Mouse (Mus musculus): ENCODE results near the gene Plp2. TPM values are rescaled to one million over a fixed set of nuclear protein-coding genes. Genes with fewer than 3 reads are reported as not detected.

Gene Plp2
- polyA plus RNA-seq, 1 experiment from 2014 or later, result 40.9 TPM

DNA sequence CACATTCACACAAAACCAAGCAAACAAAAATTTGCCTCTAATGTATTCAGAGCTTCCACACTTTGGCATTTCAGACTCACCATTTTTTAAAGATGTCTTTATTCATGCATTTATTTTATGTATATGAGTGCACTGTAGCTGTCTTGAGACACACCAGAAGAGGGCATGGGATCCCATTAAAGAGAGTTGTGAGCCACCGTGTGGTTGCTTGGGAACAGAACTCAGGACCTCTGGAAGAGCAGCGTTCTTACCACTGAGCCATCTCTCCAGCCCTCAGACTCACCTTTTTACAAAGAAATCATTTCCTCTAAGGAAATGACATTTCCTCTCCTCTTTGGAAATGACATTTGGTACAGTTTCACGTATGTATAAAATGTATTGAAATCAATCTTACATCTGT lies 7.8 kb upstream of the Plp2 start:
- Histone ChIP-seq H3K4me1 (replicated peaks) (0 out of 2 replicates have a peak, but pooled peaks cover 4% of the 10 kb centered on the region), H3K36me3 (no peaks in the 10 kb centered on the region), H3K4me3 (no peak overlapping the region), H3K27ac (no peak overlapping the region), H3K27me3 (ENCODE audit: insufficient read depth, poor library complexity, severe bottlenecking) (peaks cover 4% of the 10 kb centered on the region; the same call in 1 of the 2 replicates), H3K9me3 (no peaks in the 10 kb centered on the region)
- WGBS, result 44% methylated on average over 3 of the region's 3 CpGs
- no peak for DNase-seq (ENCODE audit: low spot score)

DNA sequence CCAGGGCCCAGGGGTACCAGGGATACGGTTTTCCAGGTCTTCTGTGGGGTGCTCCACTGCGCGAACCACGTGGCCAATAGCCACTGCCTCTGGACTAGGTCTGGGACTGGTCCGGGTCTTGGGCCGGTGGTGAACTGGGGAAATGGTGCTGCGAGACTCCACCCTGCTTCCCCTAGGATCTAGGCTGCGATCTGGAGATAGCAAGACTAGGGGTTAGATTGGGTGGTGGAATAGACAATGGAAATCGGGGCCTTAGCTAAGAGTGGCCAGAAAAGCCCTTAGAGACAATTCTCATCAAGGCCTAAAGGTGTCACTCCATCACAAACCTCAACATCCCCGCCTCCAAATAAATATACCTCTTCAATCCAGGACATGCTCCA lies 3.8 kb upstream of the Plp2 start:
- peak; percentile 6 for DNase-seq (ENCODE audit: low spot score)
- Histone ChIP-seq H3K9me3 (0 out of 2 replicates have a peak, but pooled peaks cover 4% of the 10 kb centered on the region), H3K36me3 (no peaks in the 10 kb centered on the region), H3K4me1 (replicated peaks) (0 out of 2 replicates have a peak, but pooled peaks cover 11% of the 10 kb centered on the region), H3K27ac (0 out of 2 replicates have a peak overlapping the region, but pooled peaks have one; percentile 40), H3K4me3 (peak overlapping the region; percentile 34), H3K27me3 (ENCODE audit: insufficient read depth, poor library complexity, severe bottlenecking) (peaks cover 14% of the 10 kb centered on the region)
- 34% methylated on average over 10 of the region's 10 CpGs for WGBS

DNA sequence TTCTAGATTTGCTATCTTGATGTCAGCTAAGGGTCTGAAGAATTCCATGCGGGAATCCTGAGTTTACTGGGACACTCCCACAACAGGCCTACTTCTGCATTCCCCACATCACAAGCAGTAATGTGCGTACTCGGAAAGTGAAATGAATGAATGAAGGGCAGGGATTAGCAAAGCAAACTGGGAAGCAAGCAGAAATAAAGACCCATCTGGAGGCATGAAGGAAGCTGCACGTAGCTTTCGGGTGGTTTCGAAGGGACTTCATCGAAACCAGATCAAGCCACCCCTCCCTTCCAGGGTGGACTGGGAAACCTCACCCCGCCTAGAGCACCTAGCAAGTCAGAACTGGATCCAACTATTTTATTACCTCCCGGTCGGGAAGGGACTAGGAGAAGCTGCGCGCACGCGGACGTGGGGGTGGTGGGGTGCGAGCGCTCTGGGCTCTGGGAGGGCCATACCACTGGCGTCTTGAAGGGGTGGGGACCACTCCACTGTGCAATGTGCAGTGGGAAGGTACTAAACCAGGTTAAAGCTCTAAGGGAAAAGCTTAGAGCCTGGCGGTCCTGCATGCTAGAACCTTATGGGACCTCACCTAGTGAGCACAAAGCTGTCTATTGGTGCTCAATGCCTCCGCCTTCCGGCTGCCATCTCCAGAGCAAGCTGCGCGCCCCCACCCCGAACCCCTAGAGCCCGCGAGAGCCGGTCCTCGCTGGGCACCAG lies 3.3 kb upstream of the Plp2 start:
- H3K36me3 ChIP-seq, result no peaks in the 10 kb centered on the region
- H3K27me3 ChIP-seq (ENCODE audit: insufficient read depth, poor library complexity, severe bottlenecking), result peaks cover 14% of the 10 kb centered on the region
- H3K4me1 ChIP-seq (replicated peaks), result 0 out of 2 replicates have a peak, but pooled peaks cover 11% of the 10 kb centered on the region
- H3K27ac ChIP-seq, result 0 out of 2 replicates have a peak overlapping the region, but pooled peaks have one; percentile 40
- 39% methylated on average over 28 of the region's 28 CpGs for WGBS
- H3K9me3 ChIP-seq, result 0 out of 2 replicates have a peak, but pooled peaks cover 4% of the 10 kb centered on the region
- peak overlapping the region; percentile 34 for H3K4me3 ChIP-seq
- no peak for DNase-seq (ENCODE audit: low spot score)

DNA sequence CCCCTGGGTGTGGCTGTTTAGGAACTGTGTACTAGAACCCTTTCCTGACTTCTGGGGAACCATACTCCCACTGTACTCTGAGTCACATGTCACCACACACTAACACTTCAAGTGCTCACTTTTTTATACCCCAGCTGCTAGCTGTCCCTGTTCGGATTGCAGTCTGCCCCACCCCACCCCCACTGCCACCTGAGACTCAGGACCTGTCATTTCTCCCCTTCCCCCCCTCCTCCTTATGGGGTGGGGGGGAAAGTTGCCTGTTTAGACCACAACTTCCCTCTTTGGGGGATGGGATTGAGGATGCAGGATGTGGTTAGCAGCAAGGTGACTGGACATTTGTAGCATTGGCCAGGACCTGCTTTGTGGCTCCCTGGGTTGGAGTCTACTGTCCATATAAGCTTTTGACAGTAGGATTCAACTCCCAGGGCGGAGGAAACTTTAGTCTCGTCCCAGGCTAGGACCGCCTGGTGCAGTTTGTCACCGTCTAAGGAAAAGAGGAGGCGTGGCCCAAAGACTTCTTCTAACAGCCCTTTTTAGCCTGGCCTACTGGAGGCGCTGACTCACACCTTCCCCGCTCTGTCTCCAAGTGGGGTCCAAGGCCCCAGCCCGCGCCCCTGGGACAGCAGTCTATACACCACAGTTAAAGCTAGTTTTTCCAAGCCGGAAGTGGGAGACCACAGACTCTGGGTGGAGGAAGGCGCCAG lies 2.5 kb upstream of the Plp2 start:
- Histone ChIP-seq H3K36me3 (peaks cover 3% of the 10 kb centered on the region; the same call in 1 of the 2 replicates), H3K4me1 (replicated peaks) (0 out of 2 replicates have a peak, but pooled peaks cover 11% of the 10 kb centered on the region), H3K4me3 (peak overlapping the region; percentile 34; the same call in 1 of the 2 replicates), H3K27ac (no peak overlapping the region), H3K9me3 (0 out of 2 replicates have a peak, but pooled peaks cover 4% of the 10 kb centered on the region), H3K27me3 (ENCODE audit: insufficient read depth, poor library complexity, severe bottlenecking) (peaks cover 14% of the 10 kb centered on the region)
- no peak for DNase-seq (ENCODE audit: low spot score)
- whole genome bisulfite sequencing, result 38% methylated on average over 12 of the region's 12 CpGs

DNA sequence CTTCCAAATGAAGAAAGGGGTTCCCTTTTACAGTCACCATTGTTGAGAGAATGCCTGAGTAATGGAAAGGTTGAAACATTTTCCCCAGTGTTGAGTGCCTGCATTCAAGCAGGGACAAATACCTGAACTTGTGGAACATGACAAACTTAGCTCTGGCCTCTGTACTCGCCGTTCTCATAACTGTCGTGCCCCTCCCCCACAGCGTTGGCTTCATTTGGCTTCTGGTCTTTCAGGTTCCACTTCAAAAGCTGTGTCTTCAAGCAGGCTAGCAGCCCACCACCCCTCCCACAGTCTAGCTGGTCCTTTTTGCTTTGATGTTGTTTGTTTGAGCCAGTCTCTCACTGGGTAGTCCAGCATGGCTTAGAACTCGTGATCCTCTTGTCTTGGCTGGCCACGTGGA lies 1.5 kb upstream of the Plp2 start:
- H3K4me3 ChIP-seq, result no peak overlapping the region
- H3K4me1 ChIP-seq (replicated peaks), result 0 out of 2 replicates have a peak, but pooled peaks cover 11% of the 10 kb centered on the region
- H3K36me3 ChIP-seq, result peaks cover 5% of the 10 kb centered on the region; the same call in 1 of the 2 replicates
- H3K9me3 ChIP-seq, result 0 out of 2 replicates have a peak, but pooled peaks cover 4% of the 10 kb centered on the region
- WGBS, result 55% methylated on average over 6 of the region's 6 CpGs
- DNase-seq (ENCODE audit: low spot score), result no peak
- peaks cover 14% of the 10 kb centered on the region for H3K27me3 ChIP-seq (ENCODE audit: insufficient read depth, poor library complexity, severe bottlenecking)
- no peak overlapping the region for H3K27ac ChIP-seq

DNA sequence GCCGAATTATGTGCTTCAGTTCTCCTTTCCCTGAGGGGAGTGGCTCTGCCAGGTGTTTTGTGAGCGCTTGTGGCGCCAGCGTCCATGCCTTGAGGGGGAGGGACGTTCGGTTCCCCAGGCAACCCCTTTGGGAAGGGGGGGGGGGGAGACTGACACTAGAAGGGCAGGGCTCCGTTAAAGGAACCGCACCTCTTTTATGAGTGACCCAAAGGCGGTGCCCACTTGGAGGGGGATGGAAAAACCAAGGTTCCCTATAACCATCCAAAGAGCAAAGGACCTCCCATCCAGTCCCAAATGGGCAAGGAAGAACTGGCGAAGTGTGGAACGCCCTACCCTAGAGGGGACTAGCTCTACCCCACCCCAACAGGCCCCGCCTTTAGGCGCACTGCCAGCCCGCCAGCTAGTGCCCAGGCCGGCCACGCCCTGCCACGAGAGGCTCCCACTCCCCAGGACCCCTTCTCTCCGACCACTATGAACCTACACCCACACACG lies 754 bp downstream of the Plp2 start:
- 0 out of 2 replicates have a peak, but pooled peaks cover 4% of the 10 kb centered on the region for H3K9me3 ChIP-seq
- peaks cover 14% of the 10 kb centered on the region for H3K27me3 ChIP-seq (ENCODE audit: insufficient read depth, poor library complexity, severe bottlenecking)
- peak; percentile 57 for DNase-seq (ENCODE audit: low spot score)
- peak overlapping the region; percentile 82 for H3K27ac ChIP-seq
- 15% methylated on average over 19 of the region's 19 CpGs for WGBS
- peaks cover 12% of the 10 kb centered on the region for H3K36me3 ChIP-seq
- H3K4me1 ChIP-seq (replicated peaks), result 0 out of 2 replicates have a peak, but pooled peaks cover 11% of the 10 kb centered on the region
- H3K4me3 ChIP-seq, result peak overlapping the region; percentile 53

DNA sequence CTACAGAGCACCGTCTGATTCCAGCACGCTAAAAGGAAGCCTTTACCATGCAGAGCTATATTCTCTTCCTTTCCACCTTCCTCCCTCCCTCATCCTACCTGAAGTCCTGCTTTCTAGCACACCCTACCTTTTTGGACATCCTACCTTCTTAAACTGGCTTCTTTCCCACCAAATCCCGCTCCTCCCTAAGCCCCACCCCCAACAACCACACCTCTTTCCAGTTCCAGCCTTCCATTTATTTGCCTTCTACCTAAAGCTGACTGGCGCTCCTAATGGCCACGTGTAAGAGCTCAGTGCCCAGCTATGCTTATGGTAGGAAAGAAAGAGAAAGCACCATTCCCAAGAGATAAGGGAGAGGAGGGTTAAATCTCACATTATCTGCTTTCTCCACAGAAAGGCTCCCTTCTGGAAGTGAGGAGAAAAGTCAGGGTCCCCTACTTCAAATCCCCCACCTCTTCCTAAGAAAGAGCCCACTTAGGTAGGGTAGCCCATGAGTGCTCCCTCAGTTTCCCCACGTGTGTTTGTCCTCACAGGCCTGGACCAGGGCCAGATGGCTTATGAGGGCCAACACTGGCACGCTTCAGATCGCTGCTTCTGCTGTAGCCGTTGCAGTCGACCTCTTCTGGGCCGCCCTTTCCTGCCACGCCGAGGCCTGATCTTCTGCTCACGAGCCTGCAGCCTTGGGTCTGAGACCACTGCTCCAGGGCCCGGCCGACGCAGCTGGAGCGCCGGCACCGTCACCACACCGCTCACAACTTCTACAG lies 5.3 kb downstream of the Plp2 start:
- Histone ChIP-seq H3K36me3 (peaks cover 12% of the 10 kb centered on the region), H3K9me3 (0 out of 2 replicates have a peak, but pooled peaks cover 3% of the 10 kb centered on the region), H3K27me3 (ENCODE audit: insufficient read depth, poor library complexity, severe bottlenecking) (no peaks in the 10 kb centered on the region), H3K4me3 (no peak overlapping the region), H3K4me1 (replicated peaks) (0 out of 2 replicates have a peak, but pooled peaks cover 7% of the 10 kb centered on the region), H3K27ac (no peak overlapping the region)
- WGBS, result 75% methylated on average over 21 of the region's 21 CpGs
- DNase-seq (ENCODE audit: low spot score), result no peak

DNA sequence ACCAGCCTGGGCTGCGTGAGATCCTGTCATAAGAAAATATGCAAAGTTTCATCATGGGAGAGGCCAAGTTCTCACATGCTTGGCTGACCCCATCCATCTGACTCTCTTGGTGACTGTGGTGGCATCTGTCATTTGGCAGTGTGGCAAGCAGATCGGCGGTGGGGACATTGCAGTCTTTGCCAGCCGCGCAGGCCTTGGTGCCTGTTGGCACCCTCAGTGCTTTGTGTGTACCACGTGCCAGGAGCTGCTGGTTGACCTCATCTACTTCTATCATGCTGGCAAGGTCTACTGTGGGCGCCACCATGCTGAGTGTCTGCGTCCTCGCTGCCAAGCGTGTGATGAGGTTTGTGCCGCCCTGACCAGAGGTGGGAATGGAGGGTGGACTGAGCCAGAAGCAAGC lies 6.4 kb downstream of the Plp2 start:
- Histone ChIP-seq H3K36me3 (peaks cover 12% of the 10 kb centered on the region), H3K27ac (no peak overlapping the region), H3K4me1 (replicated peaks) (no peaks in the 10 kb centered on the region), H3K27me3 (ENCODE audit: insufficient read depth, poor library complexity, severe bottlenecking) (no peaks in the 10 kb centered on the region), H3K9me3 (no peaks in the 10 kb centered on the region), H3K4me3 (no peak overlapping the region)
- DNase-seq (ENCODE audit: low spot score), result no peak
- 94% methylated on average over 11 of the region's 11 CpGs for WGBS

DNA sequence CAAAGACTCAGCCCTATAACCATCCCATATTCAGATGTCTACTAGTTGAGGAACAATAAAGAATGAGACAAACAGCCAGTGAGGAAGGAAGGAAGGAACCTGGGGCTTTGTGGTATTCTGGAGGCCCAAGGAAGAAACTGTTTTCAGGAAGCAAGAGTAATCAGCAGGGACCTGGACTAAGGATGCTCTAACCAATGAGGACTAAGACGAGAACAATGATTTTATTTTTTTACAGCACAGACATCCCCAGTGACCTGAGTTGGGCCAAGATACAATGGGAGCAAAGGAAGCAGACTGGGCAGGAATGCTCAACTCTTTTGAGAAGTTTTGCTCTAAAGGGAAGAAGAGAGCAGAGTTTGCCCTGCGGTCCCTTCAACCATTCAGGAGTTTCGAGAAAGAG lies 8.3 kb downstream of the Plp2 start:
- 81% methylated on average over 3 of the region's 3 CpGs for WGBS
- no peaks in the 10 kb centered on the region for H3K27me3 ChIP-seq (ENCODE audit: insufficient read depth, poor library complexity, severe bottlenecking)

DNA sequence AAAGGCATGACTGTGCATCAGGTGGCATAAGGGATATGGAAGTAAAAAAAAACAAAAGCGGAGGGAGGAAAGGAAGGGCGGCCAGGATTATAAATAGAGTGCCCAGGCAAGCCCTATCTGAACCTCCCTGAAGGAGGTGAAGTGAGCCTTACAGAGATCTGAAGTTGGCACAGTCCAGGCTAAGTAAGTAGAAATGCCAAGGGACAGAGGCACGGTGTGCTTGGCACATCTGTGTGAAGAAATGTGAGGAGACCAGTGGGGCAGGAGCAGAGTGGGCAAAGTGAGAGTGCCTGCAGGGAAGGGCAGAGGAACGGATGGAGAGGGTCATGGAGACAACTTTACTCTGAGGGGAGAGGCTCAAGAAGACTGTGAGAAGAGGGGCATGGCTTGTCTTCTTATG lies 10.1 kb downstream of the Plp2 start:
- H3K27ac ChIP-seq, result no peak overlapping the region
- 76% methylated on average over 4 of the region's 4 CpGs for WGBS
- H3K4me3 ChIP-seq, result no peak overlapping the region
- peaks cover 22% of the 10 kb centered on the region for H3K4me1 ChIP-seq (replicated peaks)
- no peaks in the 10 kb centered on the region for H3K36me3 ChIP-seq
- peaks cover 3% of the 10 kb centered on the region; the same call in 1 of the 2 replicates for H3K9me3 ChIP-seq
- H3K27me3 ChIP-seq (ENCODE audit: insufficient read depth, poor library complexity, severe bottlenecking), result no peaks in the 10 kb centered on the region
- DNase-seq (ENCODE audit: low spot score), result no peak

More for the DNA sequence above, 8.3 kb downstream of the Plp2 start:
- DNase-seq (ENCODE audit: low spot score), result no peak
- H3K9me3 ChIP-seq, result peaks cover 3% of the 10 kb centered on the region; the same call in 1 of the 2 replicates
- H3K4me3 ChIP-seq, result no peak overlapping the region
- H3K36me3 ChIP-seq, result peaks cover 7% of the 10 kb centered on the region; the same call in 1 of the 2 replicates
- peaks cover 13% of the 10 kb centered on the region for H3K4me1 ChIP-seq (replicated peaks)
- H3K27ac ChIP-seq, result no peak overlapping the region

DNA sequence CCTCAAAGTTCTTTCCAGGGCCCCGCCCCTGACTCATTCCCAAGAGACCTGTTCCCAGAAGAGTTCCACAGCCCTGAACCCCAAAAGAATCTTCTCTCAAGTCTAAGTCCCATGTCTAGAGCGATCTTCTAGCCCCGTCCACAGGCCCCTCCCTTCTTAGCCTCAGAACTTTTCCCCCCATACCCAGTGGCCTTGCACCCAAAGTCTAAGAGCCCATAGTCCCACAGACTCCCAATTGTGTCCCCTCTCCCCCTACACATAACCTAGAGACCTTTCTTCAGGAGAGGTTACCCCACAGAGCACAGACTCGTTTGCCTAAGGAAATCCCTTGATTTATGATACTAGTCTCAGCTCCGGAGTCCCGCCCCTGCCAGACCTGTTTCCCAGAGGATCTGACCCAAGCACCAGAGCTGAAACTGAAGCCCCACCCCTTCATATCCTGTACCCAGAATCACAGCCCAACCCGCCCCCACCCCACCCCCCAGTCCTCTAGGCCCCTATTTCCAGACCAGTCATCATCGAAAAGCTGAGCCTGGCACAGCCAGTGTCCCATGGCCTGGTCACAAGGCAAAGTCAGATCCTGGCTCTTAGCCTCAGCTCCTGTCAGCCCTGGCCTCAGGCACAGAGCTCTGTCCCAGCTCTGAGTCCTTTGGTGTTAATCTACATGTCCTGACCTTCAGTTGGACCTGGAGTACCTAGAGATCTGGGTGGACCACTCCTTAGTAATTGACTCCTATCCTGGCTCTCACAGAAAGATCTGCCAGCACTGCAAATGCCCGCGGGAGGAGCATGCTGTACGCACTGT lies 12.2 kb downstream of the Plp2 start:
- WGBS, result 50% methylated on average over 11 of the region's 11 CpGs
- Histone ChIP-seq H3K4me1 (replicated peaks) (peaks cover 22% of the 10 kb centered on the region), H3K27me3 (ENCODE audit: insufficient read depth, poor library complexity, severe bottlenecking) (no peaks in the 10 kb centered on the region), H3K36me3 (no peaks in the 10 kb centered on the region), H3K4me3 (peak overlapping the region; percentile 51; the same call in 1 of the 2 replicates), H3K27ac (peak overlapping the region; percentile 83), H3K9me3 (peaks cover 3% of the 10 kb centered on the region; the same call in 1 of the 2 replicates)
- DNase-seq (ENCODE audit: low spot score), result no peak

All from hindbrain, embryonic 10.5 days (tissue).